Mouse (Mus musculus): ENCODE results near the gene Cfdp1.

DNA sequence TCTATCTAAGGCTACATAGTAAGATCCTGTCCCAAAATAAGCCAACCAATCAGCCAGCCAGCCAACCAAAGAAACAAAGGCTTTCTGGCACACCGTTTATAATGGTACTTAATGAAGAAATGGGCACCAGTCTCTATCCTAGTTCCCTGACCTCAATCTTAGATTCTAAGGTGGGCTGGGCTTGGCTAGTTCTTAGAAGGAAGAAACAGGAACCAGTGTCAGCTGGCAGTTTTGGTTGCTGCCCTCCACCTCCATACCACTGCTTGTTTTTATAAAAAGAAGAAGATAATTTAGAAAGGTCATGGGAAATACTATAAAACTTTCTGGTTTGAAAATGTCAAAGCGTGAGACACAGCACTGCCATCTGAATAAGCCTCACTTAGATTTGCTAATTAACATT is 68.0 kb downstream of the Cfdp1 start:
- no peak for TF ChIP-seq CTCF (IDR thresholded peaks at IDR 0.05; ENCODE audit: extremely low read depth, insufficient read depth, insufficient read length, insufficient replicate concordance)
- no peak for TF ChIP-seq POLR2A (IDR thresholded peaks at IDR 0.05; ENCODE audit: low read depth, low read length)
